ENCODE assay signal across 14 mouse cellular contexts in genomic region chr5:21255551-21256132, GRCm38 (mm10).
A peak's percentile ranks its signal among the peaks of the same experiment; 100 is the strongest.
DNase-seq lines count a peak whose midpoint lies in the region; ATAC-seq and TF ChIP-seq lines count a peak whose summit lies in the region.
"Had no signal": no experiment of that assay in that cellular context is flagged by ENCODE, and none has a peak within 500 bp of the region (broad histone marks: within the 10 kb centered on the region; RNA-seq: fewer than 3 reads in every experiment).

No protein-coding gene starts in this region.

- H3K4me1 ChIP-seq in MEL (ENCODE audit: control insufficient read depth in 1 of 2, insufficient read depth in 2 of 2, low read length in 2 of 2) = peaks cover 6 to 7% of the 10 kb centered on the region in 2 experiments
- H3K4me1 ChIP-seq: stomach, embryonic 15.5 days had no signal

- H3K27me3 ChIP-seq in MEL (ENCODE audit: control insufficient read depth in 1 of 2, insufficient read depth in 2 of 2, low read length in 2 of 2) = no peaks in the 10 kb centered on the region
- H3K27me3 ChIP-seq: heart, embryonic 13.5 days; liver, embryonic 15.5 days; stomach, embryonic 15.5 days had no signal

- no peaks in the 10 kb centered on the region for H3K9me3 ChIP-seq in MEL (replicated peaks; ENCODE audit: insufficient read depth, low read length)
- H3K9me3 ChIP-seq: heart, embryonic 13.5 days; liver, embryonic 15.5 days; stomach, embryonic 15.5 days had no signal

- no peaks in the 10 kb centered on the region for H3K79me2 ChIP-seq in MEL (ENCODE audit: control insufficient read depth, insufficient read depth, low read length, poor library complexity)

- H3K36me3 ChIP-seq in MEL (ENCODE audit: control insufficient read depth in 1 of 2, insufficient read depth in 2 of 2, low read length in 2 of 2) = peaks cover 0 to 18% of the 10 kb centered on the region in 2 experiments; a peak in 2 of 4 replicates
- H3K36me3 ChIP-seq: heart, embryonic 13.5 days; liver, embryonic 15.5 days; stomach, embryonic 15.5 days had no signal

- TF ChIP-seq CTCF in MEL (IDR thresholded peaks at IDR 0.05 in 2 of 3, conservative IDR thresholded peaks at IDR 0.05 in 1 of 3; ENCODE audit: control insufficient read depth in 1 of 3, insufficient read depth in 1 of 3, low read depth in 2 of 3, low read length in 3 of 3, poor library complexity in 1 of 3, severe bottlenecking in 1 of 3) = no peak

- peak overlapping the region; percentile 20 for H3K9ac ChIP-seq in MEL (ENCODE audit: control insufficient read depth, low read depth, low read length, poor library complexity, severe bottlenecking)
- H3K9ac ChIP-seq: heart, embryonic 13.5 days; liver, embryonic 15.5 days; stomach, embryonic 15.5 days had no signal

- no peak for ATAC-seq in erythroblast, adult 5-6 weeks (replicated peaks; ENCODE audit: low FRiP score, poor library complexity, severe bottlenecking)

- peak; percentile 78 for DNase-seq in CD4-positive helper T cell, adult 2 months (ENCODE audit: low read depth, low spot score)
- peak; percentile 85 for DNase-seq in MEL (ENCODE audit: low read depth, low spot score)
- peak; percentile 50 to 55 for DNase-seq in lung, postnatal 4 days
- DNase-seq in spleen, postnatal 36 days (ENCODE audit: low spot score in 2 of 2) = peak; percentile 84
- no peak for DNase-seq in cerebellum, adult 18-20 months
- no peak for DNase-seq in cerebellum, adult 11-12 months
- no peak for DNase-seq in layer of hippocampus, postnatal 36 days
- DNase-seq: adrenal gland, postnatal 10 days; cerebellum, adult 9-10 months; layer of hippocampus, adult 9-11 months had no signal

- TF ChIP-seq POLR2A in MEL (IDR thresholded peaks at IDR 0.05; ENCODE audit: control insufficient read depth in 1 of 2, insufficient read depth in 1 of 2, low read depth in 1 of 2, low read length in 2 of 2, poor library complexity in 1 of 2) = no peak

- H3K4me3 ChIP-seq in MEL (ENCODE audit: control insufficient read depth in 1 of 2, insufficient read depth in 1 of 2, low read depth in 2 of 2, low read length in 2 of 2) = peak overlapping the region in 1 of 2 experiments; percentile 8; a peak in 1 of 4 replicates
- H3K4me3 ChIP-seq: heart, embryonic 13.5 days; liver, embryonic 15.5 days; stomach, embryonic 15.5 days had no signal

- peak; percentile 80 to 83 for TF ChIP-seq EP300 in MEL (IDR thresholded peaks at IDR 0.05; ENCODE audit: low read depth in 1 of 2, low read length in 2 of 2)

- H3K27ac ChIP-seq in MEL (ENCODE audit: control insufficient read depth, low read depth, low read length) = peak overlapping the region; percentile 78
- H3K27ac ChIP-seq: heart, embryonic 13.5 days; liver, embryonic 15.5 days; stomach, embryonic 15.5 days had no signal

- no peak; the same call in 1 of the 2 replicates for TF ChIP-seq RAD21 in MEL (IDR thresholded peaks at IDR 0.05; ENCODE audit: low read depth, low read length)

TF ChIP-seq in MEL, 35 proteins besides CTCF, POLR2A, EP300 and RAD21:
- TF ChIP-seq MYB (IDR thresholded peaks at IDR 0.05; ENCODE audit: low read depth, low read length) (0 out of 2 replicates have a peak, but pooled peaks have one; percentile 47), GATA1 (IDR thresholded peaks at IDR 0.05; ENCODE audit: low read depth, low read length) (peak; percentile 69), TCF12 (IDR thresholded peaks at IDR 0.05; ENCODE audit: low read depth, low read length) (peak; percentile 67), ZNF384 (IDR thresholded peaks at IDR 0.05; ENCODE audit: low read depth, low read length) (peak; percentile 77; the same call in 1 of the 2 replicates), HCFC1 (IDR thresholded peaks at IDR 0.05; ENCODE audit: low read depth, low read length) (no peak), ELF1 (IDR thresholded peaks at IDR 0.05; ENCODE audit: low read depth, low read length) (peak; percentile 59; the same call in 1 of the 2 replicates), TAL1 (IDR thresholded peaks at IDR 0.05; ENCODE audit: low read length) (peak; percentile 46; the same call in 1 of the 2 replicates), RCOR1 (IDR thresholded peaks at IDR 0.05; ENCODE audit: low read depth, low read length) (peak; percentile 70), USF1 (IDR thresholded peaks at IDR 0.05; ENCODE audit: low read depth, low read length) (no peak), E2F4 (IDR thresholded peaks at IDR 0.05; ENCODE audit: borderline replicate concordance, low read depth, low read length) (no peak), SMC3 (IDR thresholded peaks at IDR 0.05; ENCODE audit: low read depth, low read length) (no peak; the same call in 1 of the 2 replicates), ETS1 (IDR thresholded peaks at IDR 0.05; ENCODE audit: low read depth, low read length) (peak; percentile 82), KAT2A (conservative IDR thresholded peaks at IDR 0.05; ENCODE audit: low read depth, low read length) (no peak)

Comparison
In these comparisons a context has a peak if more than half of its experiments do, and no peak if none do; other contexts are left out.
1. DNase-seq: peak in CD4-positive helper T cell, adult 2 months (single experiment), MEL (single experiment), lung, postnatal 4 days (2 of 2) and spleen, postnatal 36 days (2 of 2); none in cerebellum, adult 18-20 months (0 of 2), cerebellum, adult 11-12 months (single experiment) and layer of hippocampus, postnatal 36 days (0 of 2).